Mouse (Mus musculus) left cerebral cortex, adult 2 months (tissue): Measurements from ENCODE around the gene Stk25. TPM values are rescaled to one million over a fixed set of nuclear protein-coding genes. Genes with fewer than 3 reads are reported as not detected.
"Not testable (repeated sequence)": the region's sequence is repeated elsewhere in the genome, so short reads cannot be mapped to it uniquely, and the experiment has no call there.

Experiments used
- DNase-seq, 2 experiments: peaks; one replicate each; pipeline ENCODE4 v3.0.0; 2021 to 2022; ENCODE audit warnings: low spot score in 2 of 2, mixed read lengths in 1 of 2; ENCODE audit errors: extremely low spot score in 1 of 2
- H3K27ac ChIP-seq: fragments of 200-600 bp; 2 replicates; pipeline ENCODE4 v1.8.1; 2022
- H3K4me3 ChIP-seq: fragments of 200-600 bp; 2 replicates; pipeline ENCODE4 v1.8.1; 2022
- CTCF ChIP-seq: fragments of 200-600 bp; IDR thresholded peaks from 2 replicates; pipeline ENCODE4 v1.8.1; 2022; ENCODE audit warnings: antibody characterized with exemption, mild to moderate bottlenecking, moderate library complexity
- intact Hi-C: fragments of 180-260 bp; cut with DNase I; formaldehyde crosslinking; loops from one replicate; pipeline ENCODE4 v1.15.1; 2025
- long read RNA-seq, 2 experiments: library from polyadenylated mRNA; stranded (forward); transcript quantifications; one replicate each; pipeline ENCODE4 v2.0.0; 2021; ENCODE audit warnings: borderline mapping rate in 2 of 2
- total RNA-seq, 2 experiments: library from RNA; stranded (reverse); gene quantifications; 2 replicates each; pipeline ENCODE4 v1.2.3; 2021

Gene Stk25
- total RNA-seq, result 100 to 1,000 TPM; 360 to 388 TPM
- long read RNA-seq, experiment 1, full-length matches to known transcripts, result 260 of 306 reads
- long read RNA-seq, experiment 1, partial matches to known transcripts, result 18 of 306 reads
- long read RNA-seq, experiment 1, other reads (novel, unspliced or antisense), result 28 of 306 reads
- long read RNA-seq, experiment 2, full-length matches to known transcripts, result 196 of 260 reads
- long read RNA-seq, experiment 2, partial matches to known transcripts, result 21 of 260 reads
- long read RNA-seq, experiment 2, other reads (novel, unspliced or antisense), result 43 of 260 reads

DNA sequence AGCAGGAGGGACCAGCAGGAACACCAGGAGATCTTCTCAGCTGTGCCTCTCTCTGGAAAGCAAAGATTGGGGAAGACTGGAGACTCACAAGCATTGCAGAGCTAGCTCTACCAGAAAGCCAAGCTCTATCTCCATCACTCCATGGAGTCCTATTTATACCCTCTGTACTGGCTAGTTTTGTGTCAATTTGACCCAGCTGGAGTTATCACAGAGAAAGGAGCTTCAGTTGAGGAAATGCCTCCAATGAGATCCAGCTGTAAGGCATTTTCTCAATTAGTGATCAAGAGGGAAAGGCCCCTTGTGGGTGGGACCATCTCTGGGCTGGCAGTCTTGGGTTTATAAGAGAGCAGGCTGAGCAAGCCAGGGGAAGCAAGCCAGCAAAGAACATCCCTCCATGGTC lies at the start of gene Stk25:
TSS of gene Stk25 (minus strand) at position 101 of the 400 bp plus-strand sequence.
- H3K4me3 ChIP-seq, H3K27ac ChIP-seq, DNase-seq, intact Hi-C loops: not testable (repeated sequence)

DNA sequence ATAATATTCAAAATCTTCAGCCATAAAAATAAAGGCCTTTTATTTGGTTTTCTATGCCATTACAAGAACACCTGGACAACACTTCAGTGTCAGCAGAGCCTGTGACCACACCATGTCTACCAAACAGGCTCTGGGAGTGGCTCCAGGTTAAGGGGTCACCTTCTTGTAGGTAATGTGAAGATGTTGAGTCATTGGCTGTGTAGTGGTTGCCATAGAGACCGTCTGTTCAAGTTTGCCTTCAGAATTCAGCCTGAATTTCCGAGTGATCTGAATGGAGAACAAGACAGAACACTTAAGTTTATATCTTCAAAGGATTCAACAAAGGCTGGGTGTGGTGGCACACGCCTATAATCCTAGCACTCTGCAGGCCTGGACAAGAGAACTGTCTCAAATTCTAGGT lies 46.9 kb upstream of the Stk25 start:
- Histone ChIP-seq H3K27ac (no peak overlapping the region), H3K4me3 (no peak overlapping the region)
- DNase-seq, result no peak
- no peak for TF ChIP-seq CTCF
- intact Hi-C loops, result no loop called here

DNA sequence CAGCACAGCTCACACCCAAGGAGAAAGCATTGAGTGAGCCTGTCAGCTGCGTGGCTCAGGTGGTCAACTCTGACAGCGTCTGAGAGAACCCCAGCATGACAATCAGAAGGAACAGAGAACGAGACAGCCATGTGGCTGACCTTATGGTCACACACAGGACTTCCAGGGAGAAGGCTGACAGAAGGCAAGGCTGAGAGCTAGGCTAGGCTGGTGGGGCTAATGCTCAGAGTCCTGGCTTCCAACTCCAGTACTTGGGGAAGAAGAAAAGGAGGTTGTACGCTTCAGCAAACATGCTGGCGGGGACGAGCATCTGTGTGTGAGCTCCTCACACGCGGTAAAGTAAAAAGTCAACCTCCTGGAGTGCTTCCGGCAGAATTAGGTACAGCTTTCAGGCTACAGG lies 45.9 kb upstream of the Stk25 start:
- H3K27ac ChIP-seq, result no peak overlapping the region
- H3K4me3 ChIP-seq, result no peak overlapping the region
- no peak for TF ChIP-seq CTCF
- DNase-seq, result no peak
- intact Hi-C loops, result no loop called here

DNA sequence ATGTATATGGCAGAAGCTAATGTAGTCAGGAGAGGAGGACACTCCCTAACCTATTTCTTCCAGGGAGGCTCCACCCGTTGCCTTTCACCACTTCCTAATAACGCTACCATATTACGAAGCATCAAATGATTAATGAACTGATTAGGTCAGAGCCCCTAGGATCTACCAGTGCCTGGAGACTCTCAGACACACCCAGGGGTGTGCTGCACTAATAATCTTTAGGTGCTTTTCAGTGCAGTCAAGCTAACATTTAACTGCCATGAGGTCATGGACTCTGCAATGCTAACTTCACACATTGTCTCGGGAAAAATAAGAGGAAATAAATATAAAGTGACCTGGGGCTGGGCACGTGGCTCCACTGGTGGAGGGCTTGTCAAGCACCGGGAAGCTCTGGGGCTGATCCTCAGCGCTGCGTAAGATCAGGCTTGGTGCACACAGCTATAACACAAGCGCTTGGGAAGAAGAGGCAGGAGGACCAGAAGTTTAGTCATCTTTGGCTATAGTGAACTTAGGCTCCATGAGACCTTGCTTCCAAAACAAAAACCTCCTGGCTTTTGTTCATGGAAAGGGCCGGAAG lies 45.1 kb upstream of the Stk25 start:
- Histone ChIP-seq H3K4me3 (no peak overlapping the region), H3K27ac (no peak overlapping the region)
- no peak for DNase-seq
- TF ChIP-seq CTCF, result no peak
- intact Hi-C loops, result no loop called here

DNA sequence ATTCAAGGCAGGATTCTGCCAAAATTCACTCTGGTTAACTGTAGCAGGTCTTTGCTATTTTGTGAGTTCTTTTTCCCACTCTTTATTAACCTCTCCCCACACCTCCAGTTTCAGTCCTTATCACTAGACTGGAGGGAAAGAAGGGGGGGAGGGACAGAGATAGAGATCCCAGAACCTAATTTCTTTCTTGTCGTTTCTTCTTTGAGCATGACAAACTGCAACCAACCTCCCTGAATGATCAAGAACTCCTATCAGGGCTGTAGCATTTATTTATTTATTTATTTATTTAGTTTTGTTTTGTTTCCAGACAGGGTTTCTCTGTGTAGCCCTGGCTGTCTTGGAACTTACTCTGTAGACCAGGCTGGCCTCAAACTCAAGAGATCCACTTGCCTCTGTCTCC lies 43.6 kb upstream of the Stk25 start:
- no peak for DNase-seq
- TF ChIP-seq CTCF, result no peak
- no peak overlapping the region for H3K27ac ChIP-seq
- intact Hi-C loops, result no loop called here
- no peak overlapping the region for H3K4me3 ChIP-seq

DNA sequence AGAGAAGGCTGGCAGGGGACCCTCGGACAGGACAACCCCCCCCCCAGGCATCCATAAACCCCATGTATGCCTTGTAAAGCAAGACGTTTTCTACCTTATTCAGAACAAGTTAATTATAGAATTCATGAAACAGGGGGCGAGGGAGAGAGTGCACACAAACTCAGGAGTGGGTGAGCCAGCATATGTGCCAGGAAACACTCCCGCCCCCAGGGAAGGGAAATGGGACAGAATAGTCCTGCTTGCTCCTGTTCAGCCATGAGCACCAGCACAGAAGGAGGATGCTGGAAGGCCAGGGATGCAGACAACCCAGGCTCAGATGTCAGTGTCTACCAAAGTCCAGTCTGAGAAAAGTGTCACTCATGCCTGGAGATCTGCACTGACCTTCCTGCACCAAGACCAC lies 40.7 kb upstream of the Stk25 start:
- H3K4me3 ChIP-seq, result no peak overlapping the region
- intact Hi-C loops, result loop anchor here (2.0 to 5.0 kb wide), 2 partner anchors 64 to 187 kb away; partner anchors contain the start of gene Farp2
- no peak for TF ChIP-seq CTCF
- peak overlapping the region; percentile 36; the same call in 1 of the 2 replicates for H3K27ac ChIP-seq
- peak; percentile 52 to 61 for DNase-seq

DNA sequence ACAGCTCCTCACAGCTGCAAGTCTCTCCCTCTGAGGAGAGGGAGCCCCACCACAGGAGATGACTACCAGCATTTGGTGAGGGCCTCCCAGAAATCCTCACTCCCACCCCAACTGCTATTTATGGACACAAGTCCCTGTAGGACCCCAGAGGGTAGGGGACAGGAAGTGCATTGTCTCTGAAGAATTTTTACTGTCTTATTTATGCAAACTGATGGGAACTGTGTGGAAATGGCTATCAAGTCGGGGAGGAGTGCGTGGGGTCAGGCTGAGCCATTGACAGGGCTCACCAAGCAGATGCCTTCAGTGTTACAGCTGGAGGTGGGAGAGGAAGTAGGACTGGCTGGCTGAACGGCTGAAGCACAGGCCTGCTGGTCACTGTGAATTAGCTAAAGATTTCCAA lies 38.9 kb upstream of the Stk25 start:
- intact Hi-C loops, result loop anchor here (5.0 kb wide), 1 partner anchor 185 kb away; the partner anchor contains the start of gene Farp2
- no peak for DNase-seq
- H3K4me3 ChIP-seq, result no peak overlapping the region
- TF ChIP-seq CTCF, result no peak
- no peak overlapping the region for H3K27ac ChIP-seq

DNA sequence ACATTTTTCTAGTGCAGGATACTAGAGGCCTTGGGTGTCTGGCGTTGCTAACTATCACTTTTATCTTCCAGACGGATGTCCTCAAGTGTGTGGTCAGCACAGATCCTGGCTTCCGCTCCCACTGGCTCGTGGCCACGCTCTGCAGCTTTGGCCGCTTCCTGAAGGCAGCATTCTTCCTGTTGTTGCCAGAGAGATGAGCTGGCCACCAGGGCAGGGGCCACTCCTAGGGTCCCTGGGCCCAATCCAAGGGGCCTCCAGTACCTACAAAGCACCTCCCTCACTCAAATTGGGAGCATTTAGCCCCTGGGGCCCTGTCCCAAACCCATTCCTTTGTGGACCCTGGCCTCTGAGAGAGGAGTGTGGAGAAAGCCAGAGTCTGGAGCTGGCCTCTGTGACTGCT lies 36.5 kb upstream of the Stk25 start:
- H3K4me3 ChIP-seq, result no peak overlapping the region
- no peak for TF ChIP-seq CTCF
- intact Hi-C loops, result loop anchor here (5.0 kb wide), 1 partner anchor 183 kb away; the partner anchor contains the start of gene Farp2
- no peak for DNase-seq
- no peak overlapping the region; the same call in 1 of the 2 replicates for H3K27ac ChIP-seq

DNA sequence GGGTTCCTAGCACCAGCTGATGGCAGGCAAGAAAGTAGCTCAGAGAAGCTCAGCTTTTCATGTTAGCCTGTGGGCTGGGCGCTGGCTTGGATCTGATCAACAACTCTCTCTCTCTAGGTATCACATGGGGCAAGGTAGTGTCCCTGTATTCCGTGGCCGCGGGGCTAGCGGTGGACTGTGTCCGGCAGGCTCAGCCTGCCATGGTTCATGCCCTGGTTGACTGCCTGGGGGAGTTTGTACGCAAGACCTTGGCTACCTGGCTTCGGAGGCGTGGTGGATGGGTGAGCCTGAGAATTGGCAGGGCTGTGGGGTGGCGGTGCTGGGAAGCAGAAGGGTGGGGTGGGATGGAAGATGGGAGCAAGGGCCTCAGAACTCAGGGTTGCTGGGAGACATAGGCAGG lies 35.5 kb upstream of the Stk25 start:
- no peak for DNase-seq
- no peak for TF ChIP-seq CTCF
- Histone ChIP-seq H3K4me3 (no peak overlapping the region), H3K27ac (no peak overlapping the region)
- intact Hi-C loops, result no loop called here

DNA sequence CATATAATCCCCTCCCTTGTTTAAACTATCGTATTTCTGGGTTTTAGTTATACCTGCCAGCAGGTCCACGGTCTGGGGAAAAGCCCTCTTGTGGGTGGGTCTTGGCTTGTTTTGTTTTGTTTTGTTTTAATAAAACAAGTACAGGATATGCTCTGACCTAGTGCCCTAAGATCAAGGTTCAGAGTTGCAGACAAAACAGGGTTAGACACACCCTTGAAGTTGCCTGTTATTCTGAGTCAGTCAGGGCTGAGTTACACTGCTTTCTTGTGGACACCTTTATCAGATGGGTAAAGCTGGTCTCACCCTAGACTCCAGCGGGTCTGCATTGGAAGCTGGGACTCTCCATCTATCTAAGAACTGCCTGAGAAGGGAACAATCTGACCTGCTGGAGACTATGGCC lies 35.0 kb upstream of the Stk25 start:
- no peak overlapping the region for H3K27ac ChIP-seq
- no peak for DNase-seq
- TF ChIP-seq CTCF, result no peak
- intact Hi-C loops, result no loop called here
- H3K4me3 ChIP-seq, result no peak overlapping the region

DNA sequence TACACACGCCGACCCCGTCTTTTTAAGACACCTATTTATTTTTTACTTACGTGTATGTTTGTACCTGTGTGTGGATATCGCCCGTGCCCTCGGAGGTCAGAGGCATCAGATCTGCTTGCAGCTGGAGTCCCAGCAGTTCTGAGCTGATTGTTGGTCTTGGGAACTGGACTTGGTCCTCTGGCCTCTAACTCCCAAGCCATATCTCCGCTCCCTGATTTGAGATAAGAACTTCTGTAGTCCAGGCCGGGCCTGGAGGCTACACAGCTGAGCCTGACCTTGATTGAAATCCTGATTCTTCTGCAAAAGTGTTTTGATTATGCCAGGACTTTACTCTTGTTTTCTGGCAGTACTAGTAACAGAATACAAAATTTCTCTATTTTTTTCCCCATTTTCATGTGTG lies 34.3 kb upstream of the Stk25 start:
- no peak overlapping the region for H3K27ac ChIP-seq
- DNase-seq, result no peak
- intact Hi-C loops, result no loop called here
- no peak overlapping the region for H3K4me3 ChIP-seq
- no peak for TF ChIP-seq CTCF

DNA sequence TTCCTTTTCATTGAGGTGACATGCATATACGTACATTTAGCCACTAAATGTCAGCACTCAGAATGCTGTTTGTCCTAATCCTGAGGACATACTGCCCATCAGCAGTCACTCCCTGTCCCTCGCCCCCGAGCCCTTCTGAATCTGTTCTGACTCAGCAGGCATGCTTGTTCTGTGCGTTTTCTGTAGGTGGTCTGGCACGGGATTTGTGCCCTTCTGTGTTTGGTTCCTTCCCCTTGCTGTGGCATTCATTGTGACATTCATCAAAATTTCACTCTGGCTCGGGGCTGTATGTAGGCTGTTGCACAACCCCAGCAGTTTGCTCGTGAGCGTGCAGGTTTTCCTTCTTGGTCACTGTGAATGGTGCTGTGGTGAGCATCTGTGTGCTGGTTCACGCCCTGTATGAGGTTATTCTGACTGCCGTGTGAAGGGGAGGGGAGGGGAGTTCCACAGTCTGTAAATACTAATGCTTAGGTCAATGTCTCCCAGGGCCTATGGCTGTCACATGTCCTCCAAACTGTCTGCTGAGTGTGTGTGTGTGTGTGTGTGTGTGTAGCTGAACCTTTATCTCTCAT lies 33.4 kb upstream of the Stk25 start:
- intact Hi-C loops, result no loop called here
- no peak for TF ChIP-seq CTCF
- no peak overlapping the region for H3K4me3 ChIP-seq
- peak in 1 of 2 experiments; percentile 32 for DNase-seq
- peak overlapping the region; percentile 50; the same call in 1 of the 2 replicates for H3K27ac ChIP-seq
